Mouse (Mus musculus) erythroblast, embryonic 14.5 days (primary cell): Measurements from ENCODE around the gene Chst11.

ENCODE experiments used
- GATA1 ChIP-seq: IDR thresholded peaks from 2 replicates; pipeline ENCODE4 v1.6.1; 2012; ENCODE audit warnings: low read length, inconsistent platforms, mixed read lengths
- TAL1 ChIP-seq: IDR thresholded peaks from 3 replicates; pipeline ENCODE4 v1.6.1; 2012; ENCODE audit warnings: low read length, inconsistent platforms, mixed read lengths

- TF ChIP-seq TAL1 (no peak), GATA1 (no peak)
These were observed 56.6 kb downstream of the Chst11 start for GRCm38 (mm10) chr10:83041875-83042274.
